Mouse (Mus musculus): ENCODE data around the gene Cfh. TPM values are rescaled to one million over a fixed set of nuclear protein-coding genes. Genes with fewer than 3 reads are reported as not detected.
"Not testable (repeated sequence)": the region's sequence is repeated elsewhere in the genome, so short reads cannot be mapped to it uniquely, and the experiment has no call there.

Gene Cfh
- 46.5 and 49.6 TPM in 2 replicates for polyA plus RNA-seq (2012; ENCODE audit: insufficient read depth, insufficient read length, missing spikeins)

DNA sequence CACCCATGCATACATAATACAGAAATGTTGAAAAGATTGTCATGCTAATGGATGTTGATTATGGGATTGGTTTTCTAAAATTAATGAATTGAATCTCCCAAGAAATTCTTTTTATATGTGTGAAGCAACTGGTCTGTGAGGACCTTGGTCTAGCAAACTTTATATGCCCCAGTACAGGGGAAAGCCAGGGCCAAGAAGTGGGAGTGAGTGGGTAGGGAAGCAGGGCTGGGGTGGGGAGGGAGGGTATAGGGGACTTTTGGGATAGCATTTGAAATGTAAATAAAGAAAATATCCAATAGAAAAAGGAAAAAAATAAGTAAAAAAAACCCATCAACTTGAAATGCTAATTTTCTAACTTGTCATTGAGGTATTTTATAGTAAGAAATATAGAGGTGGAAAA is at the start of gene Cfh:
TSS of gene Cfh (minus strand) at position 101 of the 400 bp plus-strand sequence.
- peak within 1 kb of the TSS; percentile 76 for H3K27ac ChIP-seq (ENCODE audit: insufficient read depth, low read depth, low read length)
- H3K4me3 ChIP-seq (ENCODE audit: insufficient read depth, low read length); H3K4me1 ChIP-seq (ENCODE audit: control insufficient read depth, insufficient read depth, low read length): not testable (repeated sequence)

DNA sequence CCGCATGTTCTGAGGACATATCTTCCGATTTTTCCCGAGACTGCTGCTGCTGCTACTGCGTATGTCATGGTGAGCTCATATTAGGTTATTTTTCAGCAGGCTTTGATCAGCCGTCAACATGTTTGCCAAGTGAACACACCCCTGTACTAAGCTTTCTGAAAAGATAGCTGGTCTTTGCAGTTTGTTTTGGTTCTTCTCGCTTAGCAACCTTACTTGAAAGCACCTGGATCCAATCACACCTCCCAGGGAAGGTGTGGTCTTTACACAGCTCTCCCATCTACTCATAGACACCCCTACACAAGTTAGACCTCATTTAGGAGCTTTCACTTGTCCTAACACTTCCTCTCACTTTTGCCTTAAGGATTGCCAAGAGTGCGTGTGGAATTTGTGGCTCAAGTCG is 43.1 kb upstream of the Cfh start:
- Histone ChIP-seq H3K4me1 (ENCODE audit: control insufficient read depth, insufficient read depth, low read length) (0 out of 2 replicates have a peak, but pooled peaks cover 2% of the 10 kb centered on the region), H3K4me3 (ENCODE audit: insufficient read depth, low read length) (no peak overlapping the region), H3K27ac (ENCODE audit: insufficient read depth, low read depth, low read length) (no peak overlapping the region)
- TF ChIP-seq POLR2A (IDR thresholded peaks at IDR 0.05; ENCODE audit: borderline replicate concordance, low read depth, low read length) = no peak
- no peak for TF ChIP-seq CTCF (IDR thresholded peaks at IDR 0.05; ENCODE audit: low read depth, low read length)

DNA sequence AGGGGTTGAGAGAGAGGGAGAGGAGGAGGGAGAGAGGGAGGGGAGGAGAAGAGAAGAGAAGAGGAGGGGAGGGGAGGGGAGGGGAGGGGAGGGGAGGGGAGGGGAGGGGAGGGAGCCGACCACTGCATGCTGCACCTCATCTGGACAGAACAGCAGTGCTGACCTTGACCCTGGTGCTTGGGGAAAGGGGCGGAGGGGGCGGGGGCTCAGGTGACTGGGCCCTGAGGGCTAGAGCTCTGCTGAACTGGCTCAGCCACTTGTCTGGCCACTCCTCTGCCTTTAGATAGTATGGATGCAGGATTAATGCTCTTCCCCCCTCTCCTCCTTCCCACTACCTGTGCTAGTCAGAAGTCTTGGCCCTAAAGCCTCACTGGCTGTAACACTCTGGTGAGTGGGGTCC is 41.7 kb upstream of the Cfh start:
- TF ChIP-seq CTCF (IDR thresholded peaks at IDR 0.05; ENCODE audit: low read depth, low read length) (no peak), POLR2A (IDR thresholded peaks at IDR 0.05; ENCODE audit: borderline replicate concordance, low read depth, low read length) (no peak)

DNA sequence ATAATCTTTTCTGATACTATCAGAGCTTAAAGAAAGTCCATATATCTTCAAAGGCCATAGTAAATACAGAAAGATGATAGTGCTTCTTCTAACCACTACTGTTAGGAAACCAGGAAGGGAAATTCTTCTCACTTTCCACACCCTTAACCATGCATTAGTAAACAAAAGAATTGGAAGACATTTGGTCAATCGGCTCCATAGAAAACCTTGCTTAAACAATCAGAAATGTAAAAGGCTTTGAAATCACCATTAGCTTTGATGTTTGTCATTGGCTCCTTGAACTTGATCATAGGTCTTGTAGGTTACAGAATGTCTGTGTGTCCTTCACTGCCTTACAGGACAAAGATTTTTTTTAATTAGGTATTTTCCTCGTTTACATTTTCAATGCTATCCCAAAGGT is 21.8 kb upstream of the Cfh start:
- no peak for TF ChIP-seq CTCF (IDR thresholded peaks at IDR 0.05; ENCODE audit: low read depth, low read length)
- TF ChIP-seq POLR2A (IDR thresholded peaks at IDR 0.05; ENCODE audit: borderline replicate concordance, low read depth, low read length) = no peak
- Histone ChIP-seq H3K4me3 (ENCODE audit: insufficient read depth, low read length) (no peak overlapping the region), H3K4me1 (ENCODE audit: control insufficient read depth, insufficient read depth, low read length) (peaks cover 3% of the 10 kb centered on the region; the same call in 1 of the 2 replicates), H3K27ac (ENCODE audit: insufficient read depth, low read depth, low read length) (no peak overlapping the region)

More for the DNA sequence above, 41.7 kb upstream of the Cfh start:
- no peak overlapping the region for H3K4me3 ChIP-seq (ENCODE audit: insufficient read depth, low read length)
- H3K4me1 ChIP-seq (ENCODE audit: control insufficient read depth, insufficient read depth, low read length) = 0 out of 2 replicates have a peak, but pooled peaks cover 2% of the 10 kb centered on the region
- no peak overlapping the region for H3K27ac ChIP-seq (ENCODE audit: insufficient read depth, low read depth, low read length)

DNA sequence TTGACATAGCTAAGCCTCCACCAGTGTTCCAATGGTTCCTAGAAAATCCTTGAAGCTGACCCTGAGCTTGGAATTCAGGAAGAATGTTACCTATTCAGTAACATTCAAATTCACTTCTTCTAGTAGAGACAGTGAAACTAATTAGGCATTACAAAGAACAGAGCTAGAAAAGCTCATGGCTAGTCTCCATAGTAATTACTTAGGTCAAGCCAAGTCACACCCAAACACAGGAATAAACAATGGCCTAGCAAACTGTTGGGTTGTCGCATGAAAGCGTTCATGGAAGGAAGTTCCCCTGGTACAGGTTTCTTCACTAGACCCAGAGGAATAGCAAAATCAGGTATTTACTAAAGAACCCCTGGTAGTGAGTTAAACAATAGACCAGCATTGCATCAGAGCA is 4.9 kb upstream of the Cfh start:
- peaks cover 11% of the 10 kb centered on the region for H3K4me1 ChIP-seq (ENCODE audit: control insufficient read depth, insufficient read depth, low read length)
- not testable (repeated sequence) for H3K27ac ChIP-seq (ENCODE audit: insufficient read depth, low read depth, low read length); H3K4me3 ChIP-seq (ENCODE audit: insufficient read depth, low read length)

DNA sequence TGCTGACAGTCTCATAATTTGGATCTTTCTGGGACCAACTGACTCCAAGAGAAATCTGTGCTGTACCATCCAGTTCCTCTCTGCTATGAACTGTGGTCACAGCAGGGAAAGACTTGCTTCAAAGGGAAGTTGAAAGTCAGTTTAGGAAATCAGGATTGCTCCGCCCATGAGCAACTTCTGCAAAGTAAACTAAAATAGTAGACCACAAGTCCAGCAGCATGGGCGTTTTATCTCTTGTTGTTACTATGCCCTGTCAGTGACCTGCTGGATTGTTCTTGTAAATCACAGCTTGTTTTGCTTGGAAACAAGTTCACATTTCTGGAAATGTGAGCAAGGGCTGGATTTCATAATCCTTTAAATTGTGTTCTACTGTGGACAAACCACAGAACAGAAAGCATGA is 356 bp downstream of the Cfh start:
- H3K4me3 ChIP-seq (ENCODE audit: insufficient read depth, low read length) = no peak overlapping the region
- TF ChIP-seq CTCF (IDR thresholded peaks at IDR 0.05; ENCODE audit: low read depth, low read length) (no peak), POLR2A (IDR thresholded peaks at IDR 0.05; ENCODE audit: borderline replicate concordance, low read depth, low read length) (no peak)
- peaks cover 9% of the 10 kb centered on the region for H3K4me1 ChIP-seq (ENCODE audit: control insufficient read depth, insufficient read depth, low read length)
- H3K27ac ChIP-seq (ENCODE audit: insufficient read depth, low read depth, low read length) = peak overlapping the region; percentile 76

DNA sequence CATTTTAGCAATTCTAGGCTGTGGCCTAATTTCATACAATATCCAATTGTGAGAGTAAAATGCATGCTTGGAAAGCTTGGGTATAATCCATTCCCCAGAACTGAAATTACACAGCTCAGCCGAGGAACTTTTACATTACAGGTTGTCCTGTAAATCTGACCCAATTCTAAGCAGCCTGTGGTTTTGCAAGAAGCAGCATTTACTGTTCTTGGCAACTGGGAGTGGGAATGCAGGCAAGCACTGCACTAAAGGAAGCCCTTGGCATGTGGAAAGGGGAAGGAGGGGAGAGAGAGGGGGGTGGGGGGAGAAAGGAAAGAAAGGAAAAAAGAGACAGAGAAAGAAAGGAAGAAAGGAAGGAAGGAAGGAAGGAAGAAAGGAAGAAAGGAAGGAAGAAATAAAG is 3.4 kb downstream of the Cfh start:
- Histone ChIP-seq H3K4me3 (ENCODE audit: insufficient read depth, low read length) (no peak overlapping the region), H3K27ac (ENCODE audit: insufficient read depth, low read depth, low read length) (no peak overlapping the region), H3K4me1 (ENCODE audit: control insufficient read depth, insufficient read depth, low read length) (peaks cover 10% of the 10 kb centered on the region)
- TF ChIP-seq CTCF (IDR thresholded peaks at IDR 0.05; ENCODE audit: low read depth, low read length) (no peak), POLR2A (IDR thresholded peaks at IDR 0.05; ENCODE audit: borderline replicate concordance, low read depth, low read length) (no peak)

DNA sequence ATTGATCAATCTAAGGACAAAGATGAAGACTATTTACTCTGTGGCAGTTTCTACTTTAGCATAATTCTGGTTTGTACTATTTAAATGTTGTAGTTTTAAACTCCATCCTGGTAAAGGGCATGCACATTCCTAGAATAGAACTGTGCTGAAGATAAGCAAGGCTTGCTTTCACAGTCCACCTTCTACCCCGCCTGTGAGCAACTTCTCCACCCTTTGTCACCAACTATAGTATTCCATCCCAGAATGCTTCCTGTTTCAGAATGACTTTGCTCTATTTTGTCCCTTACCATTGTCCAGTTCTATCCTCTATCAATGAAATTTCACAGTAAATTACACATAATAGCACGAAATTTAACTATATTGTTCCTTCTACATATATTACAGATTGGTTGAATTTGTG is 8.1 kb downstream of the Cfh start:
- Histone ChIP-seq H3K4me1 (ENCODE audit: control insufficient read depth, insufficient read depth, low read length) (peaks cover 6% of the 10 kb centered on the region), H3K27ac (ENCODE audit: insufficient read depth, low read depth, low read length) (no peak overlapping the region), H3K4me3 (ENCODE audit: insufficient read depth, low read length) (no peak overlapping the region)
- TF ChIP-seq POLR2A (IDR thresholded peaks at IDR 0.05; ENCODE audit: borderline replicate concordance, low read depth, low read length) (no peak), CTCF (IDR thresholded peaks at IDR 0.05; ENCODE audit: low read depth, low read length) (no peak)

DNA sequence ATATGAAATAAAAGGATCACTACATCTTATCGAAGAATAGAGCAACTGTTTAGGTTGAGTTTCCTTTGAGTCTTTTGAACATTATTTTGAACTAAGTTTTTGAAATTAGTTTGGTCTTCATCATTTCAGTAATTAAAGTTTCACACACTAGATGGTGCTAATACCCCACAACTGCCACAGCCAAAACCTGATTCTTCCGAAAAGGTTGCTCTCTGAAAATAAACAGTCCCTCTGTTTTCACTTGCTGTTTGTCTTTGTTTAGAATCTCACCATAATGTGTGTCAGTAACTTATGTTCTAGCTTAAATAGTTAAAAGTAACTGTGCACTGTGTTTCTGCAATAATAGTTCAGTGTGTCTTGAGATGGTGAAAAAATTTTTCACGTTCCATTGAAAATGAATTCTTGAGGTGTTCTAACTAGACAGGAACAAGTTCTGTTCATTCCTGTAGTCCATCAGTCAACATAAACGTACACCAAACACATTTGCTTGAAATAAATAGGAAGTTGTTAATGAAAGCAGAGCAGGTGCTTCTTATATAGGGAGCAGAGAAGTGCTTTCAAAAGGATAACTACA is 11.9 kb downstream of the Cfh start:
- Histone ChIP-seq H3K4me1 (ENCODE audit: control insufficient read depth, insufficient read depth, low read length) (peaks cover 4% of the 10 kb centered on the region), H3K27ac (ENCODE audit: insufficient read depth, low read depth, low read length) (no peak overlapping the region), H3K4me3 (ENCODE audit: insufficient read depth, low read length) (no peak overlapping the region)
- no peak for TF ChIP-seq POLR2A (IDR thresholded peaks at IDR 0.05; ENCODE audit: borderline replicate concordance, low read depth, low read length)
- no peak for TF ChIP-seq CTCF (IDR thresholded peaks at IDR 0.05; ENCODE audit: low read depth, low read length)

DNA sequence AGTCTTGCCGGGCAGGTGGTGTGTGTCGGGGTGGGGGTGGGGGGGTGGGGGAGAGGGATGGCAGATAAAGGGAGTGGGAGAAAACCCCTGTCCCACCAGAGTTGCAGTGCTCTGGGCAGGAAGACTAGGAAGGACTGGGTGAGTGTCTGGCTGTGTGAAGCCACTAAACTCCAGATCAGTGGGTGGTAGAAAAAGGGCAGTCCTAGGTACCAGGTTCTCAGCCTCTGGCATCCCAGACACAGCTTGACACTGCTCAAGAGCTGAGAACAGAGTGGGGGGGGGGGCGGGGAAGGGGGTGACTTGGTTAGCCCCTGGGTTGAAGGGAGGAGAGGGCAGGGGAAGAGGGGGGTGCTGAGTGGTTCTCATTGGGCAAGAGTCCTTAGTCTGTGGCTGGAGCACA is 24.6 kb downstream of the Cfh start:
- Histone ChIP-seq H3K4me1 (ENCODE audit: control insufficient read depth, insufficient read depth, low read length) (no peaks in the 10 kb centered on the region), H3K27ac (ENCODE audit: insufficient read depth, low read depth, low read length) (no peak overlapping the region), H3K4me3 (ENCODE audit: insufficient read depth, low read length) (no peak overlapping the region)
- TF ChIP-seq CTCF (IDR thresholded peaks at IDR 0.05; ENCODE audit: low read depth, low read length) (no peak), POLR2A (IDR thresholded peaks at IDR 0.05; ENCODE audit: borderline replicate concordance, low read depth, low read length) (no peak)

DNA sequence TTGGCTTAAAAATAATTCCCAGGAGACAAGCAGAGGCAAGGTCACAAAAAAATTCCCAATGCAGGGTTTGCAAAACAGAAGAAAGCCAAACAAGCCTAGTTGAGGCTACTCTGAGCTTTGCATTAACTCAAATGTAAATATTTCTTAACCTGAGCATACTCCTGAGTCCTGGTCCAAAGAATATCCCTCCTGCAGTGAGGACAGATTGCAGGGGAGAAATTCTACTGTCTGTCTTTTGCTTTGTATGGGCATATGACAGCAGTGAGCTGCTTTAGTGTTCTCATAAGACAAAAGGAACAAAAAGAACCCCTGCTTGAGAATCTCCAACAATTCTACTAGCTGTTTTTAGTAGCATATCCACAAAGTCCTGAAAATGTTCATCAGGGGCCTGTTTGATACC is 114.1 kb downstream of the Cfh start:
- H3K4me1 ChIP-seq (ENCODE audit: control insufficient read depth, insufficient read depth, low read length) = no peaks in the 10 kb centered on the region
- TF ChIP-seq CTCF (IDR thresholded peaks at IDR 0.05; ENCODE audit: low read depth, low read length) (no peak), POLR2A (IDR thresholded peaks at IDR 0.05; ENCODE audit: borderline replicate concordance, low read depth, low read length) (no peak)
- no peak overlapping the region for H3K27ac ChIP-seq (ENCODE audit: insufficient read depth, low read depth, low read length)
- H3K4me3 ChIP-seq (ENCODE audit: insufficient read depth, low read length) = no peak overlapping the region

Other genes starting within 250 kb of the Cfh start
- not detected in 2 replicates for gene Kcnt2, start 62.4 kb upstream of the Cfh start, polyA plus RNA-seq (2012; ENCODE audit: insufficient read depth, insufficient read length, missing spikeins)

Data from bone marrow macrophage, adult 2 months (primary cell).